Mouse (Mus musculus): ENCODE data around the gene Hbb-bt. TPM values are rescaled to one million over a fixed set of nuclear protein-coding genes. Genes with fewer than 3 reads are reported as not detected.
"Not testable (repeated sequence)": the region's sequence is repeated elsewhere in the genome, so short reads cannot be mapped to it uniquely, and the experiment has no call there.

Hbb-bt gene
- polyA plus RNA-seq, 1 experiment from 2014 or later, result 1,191 TPM

DNA sequence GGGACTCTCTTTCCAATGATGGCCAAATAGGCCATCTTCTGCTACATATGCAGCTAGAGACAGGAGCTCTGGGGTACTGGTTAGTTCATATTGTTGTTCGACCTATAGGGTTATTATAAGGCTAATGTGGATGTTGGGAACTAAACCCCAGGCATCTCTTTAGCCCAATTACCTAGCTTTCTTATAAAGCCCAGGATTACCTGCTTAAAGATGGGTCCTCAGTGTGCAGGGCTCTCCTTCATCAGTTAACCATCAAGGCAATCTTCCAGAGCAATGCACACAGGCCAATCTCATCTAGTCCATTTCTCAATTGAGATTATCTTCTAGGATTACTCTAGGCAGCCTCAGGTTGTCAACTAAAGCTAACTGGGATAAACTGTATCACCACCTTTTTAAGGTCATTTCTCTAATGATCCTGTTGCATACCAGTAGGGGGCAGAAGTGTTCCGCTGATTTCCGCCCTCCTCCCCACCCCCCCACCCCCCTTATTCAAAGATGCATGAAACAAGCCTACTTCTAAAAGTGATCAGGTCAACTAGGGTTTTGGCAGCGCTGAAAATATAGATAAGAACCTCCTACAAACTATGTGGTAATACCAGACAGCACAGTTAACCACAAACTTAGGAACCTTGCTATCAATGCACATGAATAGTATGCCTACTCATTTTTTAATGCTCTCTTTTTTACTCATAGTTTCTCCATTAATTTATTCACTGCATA lies 21.0 kb downstream of the Hbb-bt start:
- H3K27ac ChIP-seq, result no peak overlapping the region
- no peaks in the 10 kb centered on the region for H3K36me3 ChIP-seq (ENCODE audit: poor library complexity, severe bottlenecking)
- no peaks in the 10 kb centered on the region for H3K27me3 ChIP-seq
- no peak for ATAC-seq
- no peaks in the 10 kb centered on the region for H3K4me1 ChIP-seq
- no peak overlapping the region for H3K4me2 ChIP-seq
- H3K9ac ChIP-seq, result no peak overlapping the region
- WGBS, result 23% methylated on average over 4 of the region's 4 CpGs
- no peaks in the 10 kb centered on the region for H3K9me3 ChIP-seq (replicated peaks)
- no peak overlapping the region for H3K4me3 ChIP-seq

GRCm38 (mm10) chr7:103791721-103792120 lies 22.1 kb downstream of the Hbb-bt start, which contains the start of gene Olfr67:
TSS of gene Olfr67 (minus strand) at chr7:103791821.
- 86% methylated on average over 3 of the region's 3 CpGs for WGBS
- Histone ChIP-seq H3K36me3 (ENCODE audit: poor library complexity, severe bottlenecking) (no peaks in the 10 kb centered on the region), H3K4me2 (no peak within 1 kb of the TSS), H3K4me3 (no peak within 1 kb of the TSS), H3K9ac (no peak within 1 kb of the TSS), H3K9me3 (replicated peaks) (no peaks in the 10 kb centered on the region), H3K27ac (no peak within 1 kb of the TSS), H3K27me3 (no peaks in the 10 kb centered on the region), H3K4me1 (no peaks in the 10 kb centered on the region)
- no peak for ATAC-seq

DNA sequence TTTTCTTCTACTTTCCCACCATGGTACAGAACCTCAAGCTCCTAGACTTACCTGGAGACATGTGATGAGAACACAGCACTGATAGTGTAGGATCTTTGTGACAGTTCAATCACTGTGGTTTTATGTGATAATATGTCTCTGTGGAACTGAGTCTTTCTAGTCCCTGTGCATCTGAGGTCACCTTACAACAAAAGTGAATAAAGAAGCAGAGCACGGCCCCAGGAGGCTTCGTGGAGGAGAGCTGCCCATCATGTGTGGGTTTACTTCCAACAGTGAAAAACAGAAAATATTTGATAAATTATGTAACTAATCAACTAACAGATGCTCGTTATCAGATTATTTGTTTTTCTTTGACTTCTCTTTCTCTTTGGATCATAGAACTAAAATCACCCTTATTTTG lies 34.2 kb downstream of the Hbb-bt start, which contains the start of gene Olfr68:
TSS of gene Olfr68 (minus strand) at position 101 of the 400 bp plus-strand sequence.
- ATAC-seq, result no peak
- Histone ChIP-seq H3K9ac (no peak within 1 kb of the TSS), H3K9me3 (replicated peaks) (no peaks in the 10 kb centered on the region), H3K36me3 (ENCODE audit: poor library complexity, severe bottlenecking) (no peaks in the 10 kb centered on the region), H3K4me2 (no peak within 1 kb of the TSS), H3K27ac (no peak within 1 kb of the TSS), H3K27me3 (no peaks in the 10 kb centered on the region), H3K4me1 (no peaks in the 10 kb centered on the region), H3K4me3 (no peak within 1 kb of the TSS)
- WGBS, result 85% methylated on average over 3 of the region's 3 CpGs

GRCm38 (mm10) chr7:103777652-103778051 lies 36.1 kb downstream of the Hbb-bt start:
- WGBS, result 86% methylated on average over 4 of the region's 4 CpGs
- not testable (repeated sequence) for H3K9ac ChIP-seq; H3K36me3 ChIP-seq (ENCODE audit: poor library complexity, severe bottlenecking); H3K9me3 ChIP-seq (replicated peaks); H3K4me2 ChIP-seq; ATAC-seq; H3K4me1 ChIP-seq; H3K4me3 ChIP-seq; H3K27ac ChIP-seq; H3K27me3 ChIP-seq

DNA sequence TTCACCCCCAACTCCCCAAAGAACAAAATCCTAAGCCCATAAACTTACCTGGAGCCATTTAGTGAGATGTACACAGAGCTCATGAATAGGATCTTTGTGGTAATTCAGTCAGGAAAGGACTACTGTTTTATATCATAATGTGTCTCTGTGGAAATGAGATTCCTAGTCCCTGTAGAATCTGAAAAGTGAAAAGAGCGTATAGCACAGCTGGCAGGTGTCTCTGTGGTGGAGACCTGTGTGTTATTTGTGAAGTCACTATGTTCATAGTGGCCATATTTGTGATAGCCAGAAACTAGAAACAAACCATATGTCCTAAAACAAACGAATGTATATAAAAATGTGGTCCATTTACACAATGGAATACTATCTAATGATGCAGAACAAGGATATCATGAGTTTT lies 42.3 kb downstream of the Hbb-bt start, which contains the start of gene Olfr69:
TSS of gene Olfr69 (minus strand) at position 101 of the 400 bp plus-strand sequence.
- Histone ChIP-seq H3K4me3 (no peak within 1 kb of the TSS), H3K4me2 (no peak within 1 kb of the TSS), H3K27ac (no peak within 1 kb of the TSS), H3K9me3 (replicated peaks) (no peaks in the 10 kb centered on the region), H3K9ac (no peak within 1 kb of the TSS), H3K27me3 (no peaks in the 10 kb centered on the region), H3K4me1 (no peaks in the 10 kb centered on the region), H3K36me3 (ENCODE audit: poor library complexity, severe bottlenecking) (no peaks in the 10 kb centered on the region)
- WGBS, result 70% methylated on average over 2 of the region's 2 CpGs
- no peak for ATAC-seq

DNA sequence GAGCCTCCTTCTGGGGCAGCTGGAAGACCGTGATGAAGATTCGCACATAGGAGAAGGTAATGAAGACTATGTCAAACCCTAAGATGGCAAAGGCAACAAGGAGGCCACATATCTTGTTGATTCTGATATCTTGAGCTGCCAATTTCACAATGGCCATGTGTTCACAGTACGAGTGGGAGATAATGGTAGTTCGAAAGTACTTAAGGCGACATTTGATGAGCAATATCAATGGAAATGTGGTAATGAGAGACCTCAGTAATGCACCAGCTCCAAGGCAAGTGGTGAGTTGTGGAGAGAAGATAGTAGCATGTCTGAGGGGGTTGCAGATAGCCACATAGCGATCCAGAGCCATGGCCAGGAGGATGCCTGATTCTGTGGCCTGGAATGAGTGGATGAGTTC lies 46.1 kb downstream of the Hbb-bt start:
- WGBS, result 94% methylated on average over 6 of the region's 6 CpGs

More for the DNA sequence above, 46.1 kb downstream of the Hbb-bt start:
- not testable (repeated sequence) for H3K9ac ChIP-seq; H3K4me1 ChIP-seq; H3K27ac ChIP-seq; H3K27me3 ChIP-seq; H3K4me2 ChIP-seq; ATAC-seq; H3K36me3 ChIP-seq (ENCODE audit: poor library complexity, severe bottlenecking); H3K9me3 ChIP-seq (replicated peaks); H3K4me3 ChIP-seq

Other genes with a start within 250 kb of the Hbb-bt start
- not detected in 2 replicates for gene Olfr616, start 244.9 kb downstream of the Hbb-bt start, polyA plus RNA-seq (2015; fragmentation: Nextera tagmentation; extraction: Ambion mirVana)
- not detected in 2 replicates for gene Olfr617, start 240.9 kb downstream of the Hbb-bt start, polyA plus RNA-seq (2015; fragmentation: Nextera tagmentation; extraction: Ambion mirVana)
- not detected in 2 replicates for gene Olfr618, start 223.9 kb downstream of the Hbb-bt start, polyA plus RNA-seq (2015; fragmentation: Nextera tagmentation; extraction: Ambion mirVana)
- gene Olfr619, start 213.4 kb downstream of the Hbb-bt start, polyA plus RNA-seq (2015; fragmentation: Nextera tagmentation; extraction: Ambion mirVana), result not detected in 2 replicates
- not detected in 2 replicates for gene Olfr620, start 201.5 kb downstream of the Hbb-bt start, polyA plus RNA-seq (2015; fragmentation: Nextera tagmentation; extraction: Ambion mirVana)
- not detected in 2 replicates for gene Olfr622, start 171.3 kb downstream of the Hbb-bt start, polyA plus RNA-seq (2015; fragmentation: Nextera tagmentation; extraction: Ambion mirVana)
- gene Olfr623, start 150.3 kb downstream of the Hbb-bt start, polyA plus RNA-seq (2015; fragmentation: Nextera tagmentation; extraction: Ambion mirVana), result not detected in 2 replicates
- gene Olfr624, start 142.8 kb downstream of the Hbb-bt start, polyA plus RNA-seq (2015; fragmentation: Nextera tagmentation; extraction: Ambion mirVana), result 0.03 TPM in 1 of 2 replicates, not detected in the other
- not detected in 2 replicates for gene Olfr625-ps1, start 131.3 kb downstream of the Hbb-bt start, polyA plus RNA-seq (2015; fragmentation: Nextera tagmentation; extraction: Ambion mirVana)
- not detected in 2 replicates for gene Olfr243, start 99.3 kb downstream of the Hbb-bt start, polyA plus RNA-seq (2015; fragmentation: Nextera tagmentation; extraction: Ambion mirVana)
- not detected in 2 replicates for gene Olfr628, start 83.6 kb downstream of the Hbb-bt start, polyA plus RNA-seq (2015; fragmentation: Nextera tagmentation; extraction: Ambion mirVana)
- gene Olfr629, start 69.1 kb downstream of the Hbb-bt start, polyA plus RNA-seq (2015; fragmentation: Nextera tagmentation; extraction: Ambion mirVana), result not detected in 2 replicates
- gene Olfr630, start 56.7 kb downstream of the Hbb-bt start, polyA plus RNA-seq (2015; fragmentation: Nextera tagmentation; extraction: Ambion mirVana), result not detected in 2 replicates
- not detected in 2 replicates for gene Olfr69, start 42.4 kb downstream of the Hbb-bt start, polyA plus RNA-seq (2015; fragmentation: Nextera tagmentation; extraction: Ambion mirVana)
- not detected in 2 replicates for gene Olfr68, start 34.3 kb downstream of the Hbb-bt start, polyA plus RNA-seq (2015; fragmentation: Nextera tagmentation; extraction: Ambion mirVana)
- not detected in 2 replicates for gene Olfr67, start 22.2 kb downstream of the Hbb-bt start, polyA plus RNA-seq (2015; fragmentation: Nextera tagmentation; extraction: Ambion mirVana)
- 1,844 and 2,278 TPM in 2 replicates for gene Hbb-bs, start 14.1 kb upstream of the Hbb-bt start, polyA plus RNA-seq (2015; fragmentation: Nextera tagmentation; extraction: Ambion mirVana)
- gene Hbb-bh2, start 26.5 kb upstream of the Hbb-bt start, polyA plus RNA-seq (2015; fragmentation: Nextera tagmentation; extraction: Ambion mirVana), result not detected in 2 replicates
- gene Hbb-bh1, start 29.2 kb upstream of the Hbb-bt start, polyA plus RNA-seq (2015; fragmentation: Nextera tagmentation; extraction: Ambion mirVana), result 32.1 and 81.1 TPM in 2 replicates
- 3,762 and 4,630 TPM in 2 replicates for gene Hbb-y, start 39.2 kb upstream of the Hbb-bt start, polyA plus RNA-seq (2015; fragmentation: Nextera tagmentation; extraction: Ambion mirVana)
- gene Olfr66, start 72.3 kb upstream of the Hbb-bt start, polyA plus RNA-seq (2015; fragmentation: Nextera tagmentation; extraction: Ambion mirVana), result not detected in 2 replicates
- not detected in 2 replicates for gene Olfr64, start 80.5 kb upstream of the Hbb-bt start, polyA plus RNA-seq (2015; fragmentation: Nextera tagmentation; extraction: Ambion mirVana)
- not detected in 2 replicates for gene Olfr65, start 89.5 kb upstream of the Hbb-bt start, polyA plus RNA-seq (2015; fragmentation: Nextera tagmentation; extraction: Ambion mirVana)
- gene Olfr631, start 114.8 kb upstream of the Hbb-bt start, polyA plus RNA-seq (2015; fragmentation: Nextera tagmentation; extraction: Ambion mirVana), result not detected in 2 replicates
- not detected in 2 replicates for gene Olfr632, start 120.4 kb upstream of the Hbb-bt start, polyA plus RNA-seq (2015; fragmentation: Nextera tagmentation; extraction: Ambion mirVana)
- not detected in 2 replicates for gene Olfr633, start 130.4 kb upstream of the Hbb-bt start, polyA plus RNA-seq (2015; fragmentation: Nextera tagmentation; extraction: Ambion mirVana)
- not detected in 2 replicates for gene Olfr635, start 157.2 kb upstream of the Hbb-bt start, polyA plus RNA-seq (2015; fragmentation: Nextera tagmentation; extraction: Ambion mirVana)
- not detected in 2 replicates for gene Olfr638, start 184.8 kb upstream of the Hbb-bt start, polyA plus RNA-seq (2015; fragmentation: Nextera tagmentation; extraction: Ambion mirVana)
- gene Olfr639, start 203.3 kb upstream of the Hbb-bt start, polyA plus RNA-seq (2015; fragmentation: Nextera tagmentation; extraction: Ambion mirVana), result 0.04 TPM in 1 of 2 replicates, not detected in the other
- gene Olfr640, start 211.6 kb upstream of the Hbb-bt start, polyA plus RNA-seq (2015; fragmentation: Nextera tagmentation; extraction: Ambion mirVana), result not detected in 2 replicates
- gene Olfr641, start 221.4 kb upstream of the Hbb-bt start, polyA plus RNA-seq (2015; fragmentation: Nextera tagmentation; extraction: Ambion mirVana), result not detected in 2 replicates
- gene Olfr642, start 238.7 kb upstream of the Hbb-bt start, polyA plus RNA-seq (2015; fragmentation: Nextera tagmentation; extraction: Ambion mirVana), result not detected in 2 replicates
- gene 4930516K23Rik, start 247.4 kb upstream of the Hbb-bt start, polyA plus RNA-seq (2015; fragmentation: Nextera tagmentation; extraction: Ambion mirVana), result not detected in 2 replicates